Mouse (Mus musculus) spleen, adult 2 months (tissue): Measurements from ENCODE around the gene Olfr429.

Experiments used
- CTCF ChIP-seq: fragments of 200-500 bp; IDR thresholded peaks from 2 replicates; pipeline ENCODE4 v1.5.1; 2011; ENCODE audit warnings: mild to moderate bottlenecking, inconsistent platforms; ENCODE audit not compliant: insufficient read depth, insufficient read length, insufficient replicate concordance; ENCODE audit errors: extremely low read depth
- POLR2A ChIP-seq: fragments of 200-500 bp; IDR thresholded peaks from 2 replicates; pipeline ENCODE4 v1.6.1; 2011; ENCODE audit warnings: low read depth, low read length, inconsistent platforms

GRCm38 (mm10) chr1:174044431-174044830 is 39.7 kb upstream of the Olfr429 start:
- no peak for TF ChIP-seq CTCF
- no peak for TF ChIP-seq POLR2A
